Mouse (Mus musculus) liver, embryonic 14.5 days (tissue): ENCODE results near the gene Acsl3.

Experiments
- CTCF ChIP-seq: IDR thresholded peaks from 2 replicates; pipeline ENCODE4 v1.5.1; 2016; ENCODE audit warnings: antibody characterized with exemption, low read depth, control low read depth
- EP300 ChIP-seq: IDR thresholded peaks from 2 replicates; pipeline ENCODE4 v1.6.1; 2016; ENCODE audit warnings: antibody characterized with exemption, low read depth

GRCm38 (mm10) chr1:78640871-78641270 is 16.8 kb upstream of the Acsl3 start:
- TF ChIP-seq CTCF, result no peak
- TF ChIP-seq EP300, result no peak
